Mouse (Mus musculus) 3134 (cell line): ENCODE results near the gene Vmn2r103.

Experiments
- DNase-seq: peaks from one replicate; pipeline ENCODE4 v3.0.0-alpha.2; 2011; ENCODE audit warnings: low spot score; ENCODE audit not compliant: insufficient read length; ENCODE audit errors: extremely low read depth

Gene Vmn2r103

GRCm38 (mm10) chr17:19773063-19773462 is at the start of gene Vmn2r103:
Gene Vmn2r103 (plus strand): TSS chr17:19773363.
- DNase-seq = no peak

DNA sequence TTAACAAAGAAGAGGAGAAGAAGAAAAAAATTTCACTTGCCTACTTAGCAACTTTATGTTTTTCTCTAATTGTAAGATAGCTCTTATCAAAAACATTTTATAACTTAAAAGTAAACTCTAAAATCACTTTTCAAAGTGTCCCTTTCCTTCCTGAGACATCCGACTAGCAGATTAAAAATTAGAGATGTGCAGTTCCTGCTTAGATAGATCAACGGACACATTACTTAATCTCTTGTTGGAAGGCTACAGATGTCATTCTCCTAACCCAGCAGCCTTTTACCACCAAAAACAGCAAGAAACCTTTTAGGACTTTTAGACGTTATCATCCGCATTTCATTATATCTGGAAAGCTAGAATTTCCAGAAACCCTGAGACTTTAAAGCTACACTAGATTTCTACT is 5.8 kb downstream of the Vmn2r103 start:
- no peak for DNase-seq

GRCm38 (mm10) chr17:19789248-19789647 is 16.1 kb downstream of the Vmn2r103 start:
- DNase-seq = no peak
